Mouse (Mus musculus): ENCODE data around the gene Arid3b. TPM values are rescaled to one million over a fixed set of nuclear protein-coding genes. Genes with fewer than 3 reads are reported as not detected.

The Arid3b gene
- polyA plus RNA-seq, 1 experiment from 2014 or later, result 15.1 TPM

GRCm38 (mm10) chr9:57861951-57862471 lies 25.4 kb upstream of the Arid3b start:
- ATAC-seq, result peak; percentile 75
- no peak overlapping the region; the same call in 1 of the 2 replicates for H3K27ac ChIP-seq
- H3K4me3 ChIP-seq (replicated peaks), result no peak overlapping the region
- peaks cover 3% of the 10 kb centered on the region; the same call in 1 of the 2 replicates for H3K27me3 ChIP-seq
- no peak overlapping the region for H3K4me2 ChIP-seq (replicated peaks)
- no peaks in the 10 kb centered on the region for H3K4me1 ChIP-seq (replicated peaks)
- WGBS, result 34% methylated on average over 9 of the region's 9 CpGs
- H3K9me3 ChIP-seq, result no peaks in the 10 kb centered on the region
- H3K9ac ChIP-seq (replicated peaks), result no peak overlapping the region
- no peaks in the 10 kb centered on the region for H3K36me3 ChIP-seq

DNA sequence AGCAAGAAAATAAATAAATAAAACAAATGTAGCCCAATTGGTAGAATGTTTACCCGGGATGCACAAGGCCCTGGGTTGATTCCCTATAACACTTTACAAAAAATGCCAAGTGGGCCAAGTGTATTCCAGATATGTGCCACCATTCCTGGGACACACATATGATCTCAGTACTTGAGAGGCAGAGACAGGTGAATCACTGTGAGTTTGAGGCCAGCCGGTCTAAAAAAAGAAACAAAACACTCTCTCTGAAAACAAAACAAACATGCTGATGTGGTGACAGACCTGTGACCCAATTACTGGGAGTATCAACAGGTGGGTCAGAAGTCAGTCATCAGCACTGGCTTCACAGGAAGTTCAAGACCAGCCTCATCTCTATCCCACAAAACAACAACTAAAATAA lies 19.9 kb upstream of the Arid3b start:
- H3K9ac ChIP-seq (replicated peaks), result no peak overlapping the region
- no peaks in the 10 kb centered on the region for H3K36me3 ChIP-seq
- no peaks in the 10 kb centered on the region for H3K27me3 ChIP-seq
- no peak overlapping the region for H3K4me3 ChIP-seq (replicated peaks)
- ATAC-seq, result no peak
- H3K27ac ChIP-seq, result no peak overlapping the region
- no peak overlapping the region for H3K4me2 ChIP-seq (replicated peaks)
- no peaks in the 10 kb centered on the region for H3K9me3 ChIP-seq
- no peaks in the 10 kb centered on the region for H3K4me1 ChIP-seq (replicated peaks)
- WGBS, result 90% methylated on average over 2 of the region's 2 CpGs

GRCm38 (mm10) chr9:57854280-57854679 lies 17.7 kb upstream of the Arid3b start:
- H3K4me3 ChIP-seq (replicated peaks), result no peak overlapping the region
- no peaks in the 10 kb centered on the region for H3K4me1 ChIP-seq (replicated peaks)
- ATAC-seq, result no peak
- H3K4me2 ChIP-seq (replicated peaks), result no peak overlapping the region
- no peak overlapping the region for H3K9ac ChIP-seq (replicated peaks)
- H3K27me3 ChIP-seq, result no peaks in the 10 kb centered on the region
- no peaks in the 10 kb centered on the region for H3K9me3 ChIP-seq
- no peak overlapping the region for H3K27ac ChIP-seq
- H3K36me3 ChIP-seq, result no peaks in the 10 kb centered on the region

- ATAC-seq, result no peak
- H3K27ac ChIP-seq, result no peak overlapping the region
- H3K36me3 ChIP-seq, result no peaks in the 10 kb centered on the region
- H3K4me3 ChIP-seq (replicated peaks), result no peak overlapping the region
- no peak overlapping the region for H3K4me2 ChIP-seq (replicated peaks)
- 94% methylated on average over 2 of the region's 2 CpGs for WGBS
- no peaks in the 10 kb centered on the region for H3K9me3 ChIP-seq
- no peak overlapping the region for H3K9ac ChIP-seq (replicated peaks)
- peaks cover 25% of the 10 kb centered on the region for H3K4me1 ChIP-seq (replicated peaks)
- H3K27me3 ChIP-seq, result 0 out of 2 replicates have a peak, but pooled peaks cover under 1% of the 10 kb centered on the region
These were observed 2.4 kb upstream of the Arid3b start for GRCm38 (mm10) chr9:57839032-57839431.

DNA sequence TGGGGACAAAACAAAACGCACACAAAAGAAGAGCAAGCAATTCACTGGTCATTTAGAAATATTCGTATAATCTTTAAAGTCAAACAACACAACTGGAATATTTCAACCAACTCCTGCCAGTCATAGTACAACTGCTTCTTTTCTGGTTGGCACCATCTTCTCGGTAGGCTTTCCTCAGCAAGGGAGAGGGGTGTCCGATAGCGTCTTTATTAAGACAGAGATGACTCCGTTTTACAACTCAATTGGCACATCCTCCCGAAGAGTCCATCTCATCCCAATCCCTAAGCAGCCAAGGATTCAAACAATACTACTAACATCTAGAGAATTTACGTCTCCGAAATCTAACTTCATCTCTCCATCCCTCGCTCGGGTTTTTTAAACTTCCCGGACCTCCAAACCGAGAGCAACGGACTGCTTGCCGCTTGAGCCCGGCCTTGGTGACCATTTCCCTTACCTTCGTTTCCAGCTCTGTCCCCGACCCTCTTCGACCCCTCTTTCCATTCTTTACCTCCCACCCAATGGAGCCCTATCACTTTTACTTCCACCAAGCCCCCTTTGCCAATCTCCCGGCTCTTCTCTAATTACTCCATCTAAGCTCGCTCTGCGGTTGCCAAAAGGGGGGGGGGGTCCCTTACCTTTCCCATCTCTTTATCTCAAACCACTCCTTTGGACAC lies 615 bp downstream of the Arid3b start:
- ATAC-seq, result no peak
- peak overlapping the region; percentile 87 for H3K4me3 ChIP-seq (replicated peaks)

DNA sequence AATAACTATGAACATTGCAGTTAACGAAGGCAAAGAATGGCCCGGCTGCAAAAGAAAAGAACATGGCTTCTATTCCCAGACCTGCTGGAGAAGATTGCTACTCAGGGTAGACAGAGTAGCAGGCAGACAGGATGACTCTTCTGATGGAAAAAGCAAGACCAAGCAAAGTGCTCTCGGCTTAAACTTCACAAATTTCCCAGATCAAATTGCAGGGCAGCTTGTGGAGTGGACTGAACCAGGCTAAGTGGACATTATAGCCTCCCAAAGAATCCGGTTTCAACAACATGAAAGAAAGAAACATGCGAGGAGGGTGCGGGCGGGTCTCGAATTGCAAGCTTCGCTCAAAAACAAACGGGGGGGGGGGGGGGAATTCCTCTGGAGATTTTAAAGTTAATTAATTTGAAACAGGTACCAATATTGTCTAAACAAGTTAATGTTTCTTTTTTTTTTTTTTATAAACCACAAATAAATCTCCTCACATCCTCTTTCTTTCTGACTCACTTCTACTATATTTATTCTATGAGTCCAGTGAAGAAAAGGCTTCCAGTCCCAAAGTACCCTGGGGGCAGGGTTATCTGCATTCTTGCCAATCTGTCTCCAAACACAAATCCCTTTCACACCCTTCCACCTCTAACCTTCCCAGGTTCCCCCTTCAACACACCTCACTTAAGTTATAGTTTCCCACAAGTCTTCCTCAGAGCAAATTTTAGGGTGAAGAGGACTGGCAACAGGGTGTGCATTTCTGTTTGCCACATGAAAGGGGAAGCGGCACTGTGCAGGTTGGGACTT lies 1.8 kb downstream of the Arid3b start:
- peaks cover 64% of the 10 kb centered on the region for H3K4me1 ChIP-seq (replicated peaks)
- no peak for ATAC-seq
- H3K27ac ChIP-seq, result no peak overlapping the region
- H3K4me2 ChIP-seq (replicated peaks), result peak overlapping the region; percentile 78
- 0 out of 2 replicates have a peak, but pooled peaks cover 7% of the 10 kb centered on the region for H3K27me3 ChIP-seq
- H3K4me3 ChIP-seq (replicated peaks), result peak overlapping the region; percentile 87
- peaks cover 8% of the 10 kb centered on the region for H3K36me3 ChIP-seq
- H3K9me3 ChIP-seq, result no peaks in the 10 kb centered on the region
- peak overlapping the region; percentile 29; the same call in 1 of the 2 replicates for H3K9ac ChIP-seq (replicated peaks)
- WGBS, result 24% methylated on average over 11 of the region's 11 CpGs

More for the DNA sequence above, 615 bp downstream of the Arid3b start:
- Histone ChIP-seq H3K36me3 (peaks cover 8% of the 10 kb centered on the region), H3K9ac (replicated peaks) (peak overlapping the region; percentile 88), H3K27me3 (0 out of 2 replicates have a peak, but pooled peaks cover 7% of the 10 kb centered on the region), H3K4me1 (replicated peaks) (peaks cover 52% of the 10 kb centered on the region), H3K27ac (peak overlapping the region; percentile 82), H3K9me3 (no peaks in the 10 kb centered on the region), H3K4me2 (replicated peaks) (peak overlapping the region; percentile 78)
- 2% methylated on average over 22 of the region's 22 CpGs for WGBS

- ATAC-seq, result no peak
- no peak overlapping the region for H3K4me3 ChIP-seq (replicated peaks)
- WGBS, result 85% methylated on average over 9 of the region's 9 CpGs
- peak overlapping the region; percentile 78; the same call in 1 of the 2 replicates for H3K4me2 ChIP-seq (replicated peaks)
- H3K4me1 ChIP-seq (replicated peaks), result peaks cover 73% of the 10 kb centered on the region
- H3K27ac ChIP-seq, result no peak overlapping the region
- H3K36me3 ChIP-seq, result peaks cover 8% of the 10 kb centered on the region
- no peaks in the 10 kb centered on the region for H3K9me3 ChIP-seq
- no peak overlapping the region for H3K9ac ChIP-seq (replicated peaks)
- 0 out of 2 replicates have a peak, but pooled peaks cover 7% of the 10 kb centered on the region for H3K27me3 ChIP-seq
These were observed 2.7 kb downstream of the Arid3b start for GRCm38 (mm10) chr9:57833762-57834471.

DNA sequence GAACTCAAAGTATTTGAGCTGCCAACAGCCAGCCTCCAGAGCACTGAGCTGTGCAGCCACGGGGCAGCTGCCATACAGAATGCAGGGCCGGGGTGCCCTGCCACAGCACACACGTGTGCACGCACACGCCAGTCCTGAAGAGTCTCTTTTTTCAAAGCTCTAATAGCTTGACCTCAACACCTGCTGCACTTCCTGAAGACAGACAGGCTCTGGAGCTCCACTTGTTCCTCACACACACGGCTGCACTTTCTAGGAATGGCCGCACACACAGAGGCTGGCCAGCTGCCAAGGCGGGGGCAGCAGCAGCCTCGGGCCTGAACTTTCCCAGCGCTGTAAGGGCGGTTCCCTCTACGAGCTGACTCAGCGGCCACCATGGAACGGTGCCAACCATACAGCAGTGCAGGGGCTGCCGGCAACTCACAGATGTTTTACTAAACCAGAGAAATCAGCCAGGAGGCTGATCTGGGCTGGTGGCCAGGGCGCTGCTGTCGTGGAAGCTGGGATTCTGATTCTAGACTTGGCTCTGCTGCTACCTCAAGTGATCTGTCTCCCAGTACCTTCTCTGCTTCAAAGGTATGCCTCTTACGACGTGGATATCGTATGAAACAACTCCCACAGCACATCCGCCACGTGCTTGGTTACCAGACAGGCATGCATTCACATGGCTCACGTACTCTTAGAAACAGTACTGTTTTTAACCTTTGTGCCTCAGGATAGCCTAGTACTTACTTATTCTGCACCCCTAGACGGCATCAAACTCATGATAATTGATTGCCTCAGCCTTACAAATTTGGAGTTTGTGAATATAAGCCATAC lies 5.1 kb downstream of the Arid3b start:
- WGBS, result 24% methylated on average over 24 of the region's 24 CpGs
- Histone ChIP-seq H3K9ac (replicated peaks) (peak overlapping the region; percentile 40; the same call in 1 of the 2 replicates), H3K4me1 (replicated peaks) (peaks cover 68% of the 10 kb centered on the region), H3K9me3 (no peaks in the 10 kb centered on the region), H3K27me3 (0 out of 2 replicates have a peak, but pooled peaks cover 7% of the 10 kb centered on the region), H3K27ac (peak overlapping the region; percentile 60), H3K4me2 (replicated peaks) (peak overlapping the region; percentile 43), H3K4me3 (replicated peaks) (peak overlapping the region; percentile 11), H3K36me3 (peaks cover 8% of the 10 kb centered on the region)
- peak; percentile 90 for ATAC-seq

- ATAC-seq, result no peak
- no peak overlapping the region for H3K4me3 ChIP-seq (replicated peaks)
- peak overlapping the region; percentile 43 for H3K4me2 ChIP-seq (replicated peaks)
- H3K9ac ChIP-seq (replicated peaks), result peak overlapping the region; percentile 37; the same call in 1 of the 2 replicates
- peaks cover 59% of the 10 kb centered on the region for H3K4me1 ChIP-seq (replicated peaks)
- WGBS, result 26% methylated on average over 6 of the region's 6 CpGs
- no peaks in the 10 kb centered on the region for H3K9me3 ChIP-seq
- peaks cover 16% of the 10 kb centered on the region for H3K36me3 ChIP-seq
- no peak overlapping the region for H3K27ac ChIP-seq
- H3K27me3 ChIP-seq, result 0 out of 2 replicates have a peak, but pooled peaks cover 7% of the 10 kb centered on the region
These were observed 6.6 kb downstream of the Arid3b start for GRCm38 (mm10) chr9:57829812-57830557.

DNA sequence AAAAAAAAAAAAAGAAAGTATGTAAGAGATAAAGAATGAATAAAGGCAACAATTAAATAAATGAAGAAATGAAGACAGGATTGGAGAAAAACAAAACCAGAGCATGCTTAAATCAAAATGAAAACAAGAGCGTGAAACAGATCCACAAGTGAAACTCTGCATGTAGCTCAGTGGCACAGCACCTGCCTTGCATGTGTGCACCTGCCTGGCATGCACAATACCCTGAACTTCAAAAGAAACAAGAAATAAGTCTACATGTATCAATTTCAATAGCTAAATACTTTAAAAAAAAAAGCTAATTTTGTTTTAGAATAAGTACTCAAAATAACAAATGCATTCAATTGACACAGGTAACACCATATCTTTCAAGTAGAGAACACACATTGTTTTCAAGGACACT lies 13.2 kb downstream of the Arid3b start:
- Histone ChIP-seq H3K4me2 (replicated peaks) (no peak overlapping the region), H3K4me3 (replicated peaks) (no peak overlapping the region), H3K27me3 (no peaks in the 10 kb centered on the region), H3K4me1 (replicated peaks) (peaks cover 26% of the 10 kb centered on the region), H3K27ac (no peak overlapping the region), H3K9ac (replicated peaks) (no peak overlapping the region), H3K9me3 (no peaks in the 10 kb centered on the region), H3K36me3 (peaks cover 10% of the 10 kb centered on the region; the same call in 1 of the 2 replicates)
- ATAC-seq, result no peak
- 98% methylated on average over 1 of the region's 1 CpGs for WGBS
